Mouse (Mus musculus) ES-Bruce4 (cell line): ENCODE measurements around the gene Zfp523. TPM values are rescaled to one million over a fixed set of nuclear protein-coding genes. Genes with fewer than 3 reads are reported as not detected.

ENCODE experiments used
- H3K27ac ChIP-seq: 2 replicates; pipeline ENCODE4 v1.5.1; 2012; ENCODE audit warnings: low read length, inconsistent platforms; ENCODE audit not compliant: insufficient read depth
- H3K27me3 ChIP-seq: 2 replicates; pipeline ENCODE4 v1.6.1; 2012; ENCODE audit warnings: mild to moderate bottlenecking, low read length, inconsistent platforms; ENCODE audit not compliant: control insufficient read depth, poor library complexity, insufficient read depth, severe bottlenecking
- H3K36me3 ChIP-seq: 2 replicates; pipeline ENCODE4 v1.6.1; 2012; ENCODE audit warnings: inconsistent platforms, mild to moderate bottlenecking, low read length, moderate library complexity; ENCODE audit not compliant: control insufficient read depth, poor library complexity, insufficient read depth, severe bottlenecking
- H3K4me1 ChIP-seq: one replicate; pipeline ENCODE4 v1.8.1; 2011; ENCODE audit warnings: low read length; ENCODE audit not compliant: control insufficient read depth, insufficient read depth
- H3K4me3 ChIP-seq: 2 replicates; pipeline ENCODE4 v1.5.1; 2011; ENCODE audit warnings: low read depth, mild to moderate bottlenecking, low read length
- H3K9ac ChIP-seq: 2 replicates; pipeline ENCODE4 v1.6.1; 2012; ENCODE audit warnings: low read depth, mild to moderate bottlenecking, inconsistent platforms; ENCODE audit not compliant: poor library complexity, severe bottlenecking
- H3K9me3 ChIP-seq: replicated peaks from 2 replicates; pipeline ENCODE4 v1.6.1; 2012; ENCODE audit warnings: mild to moderate bottlenecking, low read length, inconsistent platforms; ENCODE audit not compliant: control insufficient read depth, poor library complexity, insufficient read depth, severe bottlenecking
- CTCF ChIP-seq: IDR thresholded peaks from one replicate; pipeline ENCODE4 v1.8.1; 2011; ENCODE audit warnings: low read depth, low read length
- EP300 ChIP-seq: IDR thresholded peaks from 2 replicates; pipeline ENCODE4 v1.6.1; 2011; ENCODE audit warnings: low read depth, low read length; ENCODE audit not compliant: insufficient read depth
- POLR2A ChIP-seq: IDR thresholded peaks from one replicate; pipeline ENCODE4 v1.8.1; 2011; ENCODE audit warnings: low read length; ENCODE audit not compliant: insufficient read depth
- polyA plus RNA-seq: library from polyadenylated mRNA; stranded (reverse); fragments of >200 nt; gene quantifications from 2 replicates; pipeline ENCODE4 v1.2.4, GENCODE M21; 2011; ENCODE audit warnings: low read depth; ENCODE audit not compliant: missing spikeins, insufficient read depth, insufficient read length

Zfp523 gene
- polyA plus RNA-seq, 1 experiment, result 16.6 TPM

GRCm38 (mm10) chr17:28246640-28247039 lies 69.7 kb downstream of the Zfp523 start:
- no peak overlapping the region for H3K9ac ChIP-seq
- no peak for TF ChIP-seq EP300
- no peaks in the 10 kb centered on the region for H3K9me3 ChIP-seq
- no peaks in the 10 kb centered on the region for H3K36me3 ChIP-seq
- H3K27me3 ChIP-seq, result no peaks in the 10 kb centered on the region
- no peak overlapping the region for H3K27ac ChIP-seq
- no peak overlapping the region for H3K4me3 ChIP-seq
- H3K4me1 ChIP-seq, result peaks cover 8% of the 10 kb centered on the region

GRCm38 (mm10) chr17:28247613-28248012 lies 70.7 kb downstream of the Zfp523 start:
- H3K4me1 ChIP-seq, result peaks cover 8% of the 10 kb centered on the region
- H3K9me3 ChIP-seq, result no peaks in the 10 kb centered on the region
- H3K27ac ChIP-seq, result no peak overlapping the region
- H3K4me3 ChIP-seq, result no peak overlapping the region
- TF ChIP-seq POLR2A (no peak), EP300 (no peak), CTCF (no peak)
- no peak overlapping the region for H3K9ac ChIP-seq
- H3K27me3 ChIP-seq, result no peaks in the 10 kb centered on the region
- no peaks in the 10 kb centered on the region for H3K36me3 ChIP-seq

- Histone ChIP-seq H3K36me3 (no peaks in the 10 kb centered on the region), H3K9ac (no peak overlapping the region), H3K27me3 (no peaks in the 10 kb centered on the region), H3K9me3 (no peaks in the 10 kb centered on the region), H3K27ac (no peak overlapping the region), H3K4me3 (no peak overlapping the region), H3K4me1 (peaks cover 8% of the 10 kb centered on the region)
- TF ChIP-seq EP300, result no peak
- no peak for TF ChIP-seq POLR2A
- no peak for TF ChIP-seq CTCF
These were observed 72.1 kb downstream of the Zfp523 start for GRCm38 (mm10) chr17:28249062-28249461.

DNA sequence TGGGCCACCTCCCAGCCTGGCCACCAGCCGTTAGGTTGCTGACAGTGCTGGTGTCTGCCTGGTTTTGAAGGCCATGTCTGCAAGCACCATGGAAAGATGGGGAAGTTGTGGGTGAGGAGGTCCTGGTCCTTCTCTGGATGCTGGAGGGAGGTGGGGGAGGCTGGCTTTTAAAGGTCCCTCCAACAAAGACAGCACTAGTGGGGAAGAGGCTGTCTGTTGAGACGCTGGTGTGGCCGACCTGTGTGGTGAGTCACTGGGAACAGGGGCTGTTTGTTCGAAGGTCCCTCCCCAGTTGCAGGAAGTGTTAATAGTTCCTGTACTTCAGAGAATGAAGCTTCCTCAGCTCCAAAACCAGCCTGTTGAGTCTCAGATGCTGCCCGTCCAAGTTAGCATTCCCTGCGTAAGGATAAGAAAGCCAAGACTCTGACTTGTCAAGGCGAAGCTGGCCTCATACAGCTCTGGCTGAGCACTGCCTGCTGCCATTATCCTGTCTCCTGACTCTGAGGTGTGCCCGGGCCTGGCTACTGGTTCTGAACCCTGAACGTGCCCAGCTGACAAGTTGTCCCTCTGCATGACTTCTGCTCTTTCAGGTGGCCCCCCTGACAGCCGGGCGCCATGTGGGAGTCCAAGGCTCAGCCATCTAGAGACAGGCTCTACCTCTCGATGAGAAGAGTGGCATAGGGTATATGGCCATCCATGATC lies 74.8 kb downstream of the Zfp523 start:
- no peak for TF ChIP-seq CTCF
- no peak for TF ChIP-seq POLR2A
- TF ChIP-seq EP300, result no peak
- Histone ChIP-seq H3K4me3 (no peak overlapping the region), H3K27me3 (no peaks in the 10 kb centered on the region), H3K36me3 (no peaks in the 10 kb centered on the region), H3K4me1 (peaks cover 3% of the 10 kb centered on the region), H3K9ac (no peak overlapping the region), H3K27ac (no peak overlapping the region), H3K9me3 (no peaks in the 10 kb centered on the region)

DNA sequence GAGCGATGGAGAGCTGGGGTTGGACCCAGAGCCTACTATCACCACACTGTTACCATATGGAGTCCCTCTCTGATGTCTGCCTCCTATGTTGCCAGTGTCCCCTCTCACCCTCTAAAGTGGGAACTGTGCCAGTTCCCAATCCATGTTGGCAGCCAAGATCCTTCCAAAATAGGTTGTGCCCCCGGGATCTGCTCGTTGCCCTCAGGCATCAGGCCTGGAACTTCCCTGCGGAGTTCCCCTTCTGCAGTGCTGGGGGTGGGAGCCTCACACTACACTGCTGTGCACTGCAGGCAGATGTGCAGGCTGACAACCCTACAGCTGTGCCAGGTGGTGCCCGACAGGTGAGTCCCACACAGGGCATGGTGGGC lies 75.3 kb downstream of the Zfp523 start:
- no peak overlapping the region for H3K27ac ChIP-seq

GRCm38 (mm10) chr17:28253216-28253615 lies 76.3 kb downstream of the Zfp523 start:
- Histone ChIP-seq H3K9me3 (no peaks in the 10 kb centered on the region), H3K4me3 (no peak overlapping the region), H3K9ac (no peak overlapping the region), H3K4me1 (peaks cover 4% of the 10 kb centered on the region), H3K27ac (no peak overlapping the region), H3K27me3 (no peaks in the 10 kb centered on the region), H3K36me3 (no peaks in the 10 kb centered on the region)
- TF ChIP-seq EP300 (no peak), POLR2A (no peak), CTCF (no peak)

More for the DNA sequence above, 75.3 kb downstream of the Zfp523 start:
- no peak overlapping the region for H3K4me3 ChIP-seq
- no peak for TF ChIP-seq CTCF
- TF ChIP-seq EP300, result no peak
- TF ChIP-seq POLR2A, result no peak
- H3K4me1 ChIP-seq, result peaks cover 4% of the 10 kb centered on the region
- H3K9me3 ChIP-seq, result no peaks in the 10 kb centered on the region
- H3K36me3 ChIP-seq, result no peaks in the 10 kb centered on the region
- no peak overlapping the region for H3K9ac ChIP-seq
- no peaks in the 10 kb centered on the region for H3K27me3 ChIP-seq
